Mouse (Mus musculus) liver, adult 2 months (tissue): ENCODE measurements around the gene Ppp3cb. TPM values are rescaled to one million over a fixed set of nuclear protein-coding genes. Genes with fewer than 3 reads are reported as not detected.

Experiments
- DNase-seq: peaks from one replicate; pipeline ENCODE4 v3.0.0-alpha.2; 2011; ENCODE audit warnings: low read depth, low spot score; ENCODE audit errors: extremely low read depth
- H3K27ac ChIP-seq: fragments of 200-500 bp; replicated peaks from 2 replicates; pipeline ENCODE4 v1.5.1; 2012; ENCODE audit warnings: low read depth, mild to moderate bottlenecking, control low read depth, inconsistent platforms, low read length; ENCODE audit not compliant: insufficient read depth
- H3K27me3 ChIP-seq: fragments of 200-500 bp; 2 replicates; pipeline ENCODE4 v1.6.1; 2012; ENCODE audit warnings: mild to moderate bottlenecking, moderate library complexity, low read length, inconsistent platforms; ENCODE audit not compliant: control insufficient read depth, insufficient read depth
- H3K36me3 ChIP-seq: fragments of 200-500 bp; 2 replicates; pipeline ENCODE4 v1.6.1; 2012; ENCODE audit warnings: low read length, inconsistent platforms; ENCODE audit not compliant: control insufficient read depth, insufficient read depth
- H3K4me1 ChIP-seq: fragments of 200-500 bp; 2 replicates; pipeline ENCODE4 v1.6.1; 2011; ENCODE audit warnings: low read length; ENCODE audit not compliant: control insufficient read depth, insufficient read depth
- H3K4me3 ChIP-seq: fragments of 200-500 bp; 2 replicates; pipeline ENCODE4 v1.5.1; 2011; ENCODE audit warnings: low read depth, mild to moderate bottlenecking, control low read depth, low read length, moderate library complexity; ENCODE audit not compliant: insufficient read depth
- H3K79me2 ChIP-seq: fragments of 200-500 bp; 2 replicates; pipeline ENCODE4 v1.6.1; 2012; ENCODE audit warnings: inconsistent platforms, mild to moderate bottlenecking, low read length, moderate library complexity; ENCODE audit not compliant: control insufficient read depth, insufficient read depth
- H3K9ac ChIP-seq: fragments of 200-500 bp; 2 replicates; pipeline ENCODE4 v1.6.1; 2012; ENCODE audit warnings: low read depth, mild to moderate bottlenecking, control low read depth, inconsistent platforms, low read length
- CTCF ChIP-seq: fragments of 200-500 bp; IDR thresholded peaks from 2 replicates; pipeline ENCODE4 v1.5.1; 2011; ENCODE audit warnings: low read depth, low read length, control low read depth
- POLR2A ChIP-seq: fragments of 200-500 bp; IDR thresholded peaks from 2 replicates; pipeline ENCODE4 v1.6.1; 2011; ENCODE audit warnings: low read length, control low read depth; ENCODE audit not compliant: insufficient read depth; ENCODE audit errors: extremely low read depth
- WGBS: fragments of 180-500 bp; shearing (Covaris S2); methylation state at CpG from one replicate; pipeline ENCODE4 v1.1.7; 2018; 5-methylcytosine and 5-hydroxymethylcytosine counted together
- polyA plus RNA-seq: library from polyadenylated mRNA; depleted of rRNA; stranded (reverse); fragments of >200 nt; gene quantifications from 2 replicates; pipeline ENCODE4 v1.2.3, GENCODE M21; 2012
- total RNA-seq: library from RNA; depleted of rRNA; stranded (reverse); fragments of >200 nt; gene quantifications from 2 replicates; pipeline ENCODE4 v1.2.3, GENCODE M21; 2014

Ppp3cb gene
- total and polyA plus RNA-seq, 2 experiments: 4.4 to 23.0 TPM

GRCm38 (mm10) chr14:20496603-20497002, 49.8 kb downstream of the Ppp3cb start, which contains the start of gene Mss51:
Gene Mss51, minus strand, starts transcription at chr14:20496901.
- 90% methylated on average over 2 of the region's 2 CpGs for WGBS
- Histone ChIP-seq H3K36me3 (peaks cover 2% of the 10 kb centered on the region), H3K79me2 (no peaks in the 10 kb centered on the region), H3K27ac (no peak within 1 kb of the TSS), H3K4me3 (no peak within 1 kb of the TSS), H3K4me1 (no peaks in the 10 kb centered on the region), H3K27me3 (no peaks in the 10 kb centered on the region), H3K9ac (no peak within 1 kb of the TSS)
- TF ChIP-seq CTCF (no peak), POLR2A (no peak)
- no peak for DNase-seq

- Histone ChIP-seq H3K4me1 (no peaks in the 10 kb centered on the region), H3K79me2 (no peaks in the 10 kb centered on the region), H3K27me3 (no peaks in the 10 kb centered on the region), H3K36me3 (no peaks in the 10 kb centered on the region; the same call in 1 of the 2 replicates), H3K27ac (no peak overlapping the region), H3K9ac (no peak overlapping the region), H3K4me3 (no peak overlapping the region)
- WGBS: 94% methylated on average over 5 of the region's 5 CpGs
- no peak for DNase-seq
- TF ChIP-seq CTCF: no peak
These were observed 60.3 kb downstream of the Ppp3cb start for GRCm38 (mm10) chr14:20486031-20486430.

GRCm38 (mm10) chr14:20482051-20482751, 64.2 kb downstream of the Ppp3cb start:
- TF ChIP-seq POLR2A: no peak
- TF ChIP-seq CTCF: no peak
- no peak overlapping the region for H3K9ac ChIP-seq
- no peak overlapping the region for H3K27ac ChIP-seq
- peaks cover 7% of the 10 kb centered on the region for H3K4me1 ChIP-seq
- H3K4me3 ChIP-seq: no peak overlapping the region
- H3K27me3 ChIP-seq: no peaks in the 10 kb centered on the region
- no peak for DNase-seq
- peaks cover 3% of the 10 kb centered on the region; the same call in 1 of the 2 replicates for H3K79me2 ChIP-seq
- 84% methylated on average over 7 of the region's 7 CpGs for WGBS
- no peaks in the 10 kb centered on the region for H3K36me3 ChIP-seq

DNA sequence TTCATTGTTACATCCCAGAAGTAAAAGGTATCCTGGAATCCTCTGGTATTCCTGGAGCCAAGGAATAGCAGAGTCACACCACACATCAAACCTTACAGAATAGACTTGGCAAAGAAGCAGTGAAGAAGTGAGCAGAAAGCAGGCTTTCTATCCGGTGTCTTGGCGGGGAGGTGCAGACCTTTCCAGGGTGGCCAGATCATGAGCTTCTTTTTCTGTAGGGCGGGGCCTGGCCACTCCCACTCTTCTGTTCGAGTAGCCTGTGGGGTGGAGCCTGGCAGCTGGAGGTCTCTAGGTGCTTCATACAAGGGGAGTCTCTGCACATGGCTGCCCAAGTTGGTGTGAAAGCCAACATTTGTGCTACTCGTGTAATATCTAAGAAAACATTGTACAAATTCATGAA, 65.2 kb downstream of the Ppp3cb start:
- H3K4me1 ChIP-seq: peaks cover 10% of the 10 kb centered on the region
- H3K36me3 ChIP-seq: peaks cover under 1% of the 10 kb centered on the region
- no peak for DNase-seq
- no peak overlapping the region for H3K27ac ChIP-seq
- TF ChIP-seq CTCF (no peak), POLR2A (no peak)
- H3K9ac ChIP-seq: no peak overlapping the region
- H3K4me3 ChIP-seq: no peak overlapping the region
- H3K79me2 ChIP-seq: peaks cover 7% of the 10 kb centered on the region; the same call in 1 of the 2 replicates
- H3K27me3 ChIP-seq: no peaks in the 10 kb centered on the region
- WGBS: 52% methylated on average over 5 of the region's 5 CpGs

GRCm38 (mm10) chr14:20480195-20480579, 66.2 kb downstream of the Ppp3cb start:
- Histone ChIP-seq H3K79me2 (peaks cover 9% of the 10 kb centered on the region; the same call in 1 of the 2 replicates), H3K27me3 (no peaks in the 10 kb centered on the region), H3K36me3 (peaks cover 3% of the 10 kb centered on the region), H3K9ac (no peak overlapping the region; the same call in 1 of the 2 replicates), H3K4me3 (peak overlapping the region; percentile 87; the same call in 1 of the 2 replicates), H3K4me1 (peaks cover 12% of the 10 kb centered on the region), H3K27ac (0 out of 2 replicates have a peak overlapping the region, but pooled peaks have one; percentile 17)
- no peak for DNase-seq
- 91% methylated on average over 1 of the region's 1 CpGs for WGBS
- TF ChIP-seq CTCF: no peak
